Mouse (Mus musculus): ENCODE results near the gene Ror2. TPM values are rescaled to one million over a fixed set of nuclear protein-coding genes. Genes with fewer than 3 reads are reported as not detected.
A peak's percentile ranks its signal among the peaks of the same experiment; 100 is the strongest.

Ror2 gene
- polyA plus RNA-seq, 1 experiment from 2014 or later: 24.0 TPM

- ATAC-seq (ENCODE audit: insufficient number of reproducible peaks, low FRiP score, low TSS enrichment, low read depth): no peak
Observed at GRCm38 (mm10) chr13:53193713-53194112, 92.2 kb downstream of the Ror2 start.

DNA sequence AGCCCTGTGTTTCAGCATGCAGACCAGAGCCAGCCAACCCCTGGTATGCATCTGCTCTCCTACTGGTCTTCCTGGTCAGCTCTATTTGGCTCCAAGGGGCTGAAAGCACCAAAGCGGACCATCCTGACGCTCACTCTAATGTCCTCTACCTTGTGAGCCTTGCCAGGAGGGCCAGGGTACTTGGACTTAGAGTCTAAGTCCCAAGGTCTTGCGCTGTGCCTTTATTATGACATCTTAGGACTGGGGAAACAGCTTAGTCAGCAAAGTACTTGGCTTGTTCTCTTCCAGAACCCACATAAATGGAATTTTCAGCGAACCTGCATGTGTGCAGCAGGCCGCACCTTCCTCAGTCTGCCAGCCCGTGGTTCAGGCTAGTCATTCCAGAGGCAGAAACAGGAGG is 93.6 kb downstream of the Ror2 start:
- peaks cover 47% of the 10 kb centered on the region for H3K4me1 ChIP-seq
- WGBS: 78% methylated on average over 6 of the region's 6 CpGs
- H3K4me3 ChIP-seq (replicated peaks): no peak overlapping the region
- no peak overlapping the region for H3K9ac ChIP-seq
- H3K27ac ChIP-seq (replicated peaks): peak overlapping the region; percentile 41
- no peaks in the 10 kb centered on the region for H3K9me3 ChIP-seq (replicated peaks)
- no peak for ATAC-seq (ENCODE audit: insufficient number of reproducible peaks, low FRiP score, low TSS enrichment, low read depth)
- H3K36me3 ChIP-seq: no peaks in the 10 kb centered on the region
- no peak overlapping the region for H3K4me2 ChIP-seq (replicated peaks)
- no peaks in the 10 kb centered on the region for H3K27me3 ChIP-seq

More at GRCm38 (mm10) chr13:53193713-53194112, 92.2 kb downstream of the Ror2 start:
- no peak overlapping the region for H3K4me2 ChIP-seq (replicated peaks)
- H3K4me1 ChIP-seq: peaks cover 58% of the 10 kb centered on the region
- H3K9ac ChIP-seq: no peak overlapping the region
- no peaks in the 10 kb centered on the region for H3K9me3 ChIP-seq (replicated peaks)
- H3K36me3 ChIP-seq: no peaks in the 10 kb centered on the region
- H3K4me3 ChIP-seq (replicated peaks): no peak overlapping the region
- H3K27me3 ChIP-seq: no peaks in the 10 kb centered on the region
- 47% methylated on average over 6 of the region's 6 CpGs for WGBS
- H3K27ac ChIP-seq (replicated peaks): 0 out of 2 replicates have a peak overlapping the region, but pooled peaks have one; percentile 2

GRCm38 (mm10) chr13:53191657-53192056 is 94.3 kb downstream of the Ror2 start:
- no peaks in the 10 kb centered on the region for H3K36me3 ChIP-seq
- H3K9ac ChIP-seq: no peak overlapping the region
- H3K4me2 ChIP-seq (replicated peaks): no peak overlapping the region
- no peak overlapping the region for H3K4me3 ChIP-seq (replicated peaks)
- no peaks in the 10 kb centered on the region for H3K27me3 ChIP-seq
- peak overlapping the region; percentile 41; the same call in 1 of the 2 replicates for H3K27ac ChIP-seq (replicated peaks)
- ATAC-seq (ENCODE audit: insufficient number of reproducible peaks, low FRiP score, low TSS enrichment, low read depth): no peak
- peaks cover 40% of the 10 kb centered on the region for H3K4me1 ChIP-seq
- WGBS: 53% methylated on average over 7 of the region's 7 CpGs
- no peaks in the 10 kb centered on the region for H3K9me3 ChIP-seq (replicated peaks)

DNA sequence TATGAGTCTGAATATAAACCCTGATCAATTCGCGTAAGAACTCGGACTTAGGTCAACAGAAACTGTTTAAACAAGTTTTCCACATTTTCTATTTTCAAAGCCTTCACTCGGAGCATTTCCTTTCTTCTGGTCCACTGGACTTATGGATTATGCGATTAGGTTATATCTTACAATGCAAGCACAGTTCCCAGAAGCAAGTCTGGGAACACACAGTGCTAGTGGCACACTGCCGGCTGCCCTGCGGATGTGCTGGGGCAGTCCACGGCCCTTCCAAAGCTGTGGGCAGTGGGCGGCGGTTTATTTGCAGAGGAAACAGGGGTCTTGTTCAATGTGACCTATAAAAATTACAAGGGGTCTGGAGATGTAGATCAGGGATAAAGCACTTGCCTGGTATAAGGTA is 97.0 kb downstream of the Ror2 start:
- ATAC-seq (ENCODE audit: insufficient number of reproducible peaks, low FRiP score, low TSS enrichment, low read depth): no peak

GRCm38 (mm10) chr13:53184858-53185257 is 101.1 kb downstream of the Ror2 start:
- H3K9ac ChIP-seq: no peak overlapping the region
- no peak overlapping the region for H3K4me2 ChIP-seq (replicated peaks)
- no peak overlapping the region for H3K27ac ChIP-seq (replicated peaks)
- H3K9me3 ChIP-seq (replicated peaks): no peaks in the 10 kb centered on the region
- peaks cover 40% of the 10 kb centered on the region for H3K4me1 ChIP-seq
- WGBS: 80% methylated on average over 1 of the region's 1 CpGs
- ATAC-seq (ENCODE audit: insufficient number of reproducible peaks, low FRiP score, low TSS enrichment, low read depth): no peak
- H3K4me3 ChIP-seq (replicated peaks): no peak overlapping the region
- H3K27me3 ChIP-seq: no peaks in the 10 kb centered on the region; the same call in 1 of the 2 replicates
- no peaks in the 10 kb centered on the region for H3K36me3 ChIP-seq

More for the DNA sequence above, 97.0 kb downstream of the Ror2 start:
- Histone ChIP-seq H3K27ac (replicated peaks) (no peak overlapping the region), H3K27me3 (no peaks in the 10 kb centered on the region), H3K4me3 (replicated peaks) (no peak overlapping the region), H3K9me3 (replicated peaks) (no peaks in the 10 kb centered on the region), H3K4me1 (peaks cover 22% of the 10 kb centered on the region), H3K9ac (no peak overlapping the region), H3K36me3 (no peaks in the 10 kb centered on the region), H3K4me2 (replicated peaks) (no peak overlapping the region)
- 77% methylated on average over 10 of the region's 10 CpGs for WGBS

GRCm38 (mm10) chr13:53184149-53184548 is 101.8 kb downstream of the Ror2 start:
- Histone ChIP-seq H3K27me3 (no peaks in the 10 kb centered on the region; the same call in 1 of the 2 replicates), H3K4me1 (peaks cover 47% of the 10 kb centered on the region), H3K4me2 (replicated peaks) (no peak overlapping the region), H3K9me3 (replicated peaks) (no peaks in the 10 kb centered on the region), H3K27ac (replicated peaks) (peak overlapping the region; percentile 90), H3K9ac (no peak overlapping the region), H3K36me3 (no peaks in the 10 kb centered on the region), H3K4me3 (replicated peaks) (no peak overlapping the region)
- no peak for ATAC-seq (ENCODE audit: insufficient number of reproducible peaks, low FRiP score, low TSS enrichment, low read depth)
- WGBS: 57% methylated on average over 5 of the region's 5 CpGs

GRCm38 (mm10) chr13:53183161-53183577 is 102.8 kb downstream of the Ror2 start:
- 25% methylated on average over 8 of the region's 8 CpGs for WGBS
- no peak overlapping the region for H3K9ac ChIP-seq
- H3K27me3 ChIP-seq: no peaks in the 10 kb centered on the region; the same call in 1 of the 2 replicates
- peak overlapping the region; percentile 38 for H3K4me2 ChIP-seq (replicated peaks)
- H3K27ac ChIP-seq (replicated peaks): peak overlapping the region; percentile 90
- H3K4me3 ChIP-seq (replicated peaks): peak overlapping the region; percentile 14; the same call in 1 of the 2 replicates
- H3K4me1 ChIP-seq: peaks cover 57% of the 10 kb centered on the region
- peak; percentile 82 for ATAC-seq (ENCODE audit: insufficient number of reproducible peaks, low FRiP score, low TSS enrichment, low read depth)
- no peaks in the 10 kb centered on the region for H3K36me3 ChIP-seq
- no peaks in the 10 kb centered on the region for H3K9me3 ChIP-seq (replicated peaks)

DNA sequence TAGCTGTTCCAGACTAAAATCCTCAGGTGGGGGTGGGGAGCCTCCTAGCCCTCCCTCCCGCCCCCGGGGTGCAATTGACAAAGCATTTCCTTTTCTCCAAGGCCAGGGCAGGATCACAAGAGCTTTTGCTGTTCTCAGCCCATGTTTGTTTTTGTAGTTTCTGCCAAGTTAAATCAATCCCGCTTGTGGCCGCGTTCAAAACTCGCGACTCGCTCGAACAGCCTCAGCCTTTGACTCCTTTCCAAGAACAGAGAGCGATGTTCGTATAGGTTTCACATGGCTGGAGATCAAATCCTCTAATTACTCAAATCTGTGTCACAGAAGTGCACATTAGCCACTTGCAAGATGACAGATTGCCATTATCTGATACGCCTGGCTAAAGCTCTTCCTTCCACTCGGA is 107.3 kb downstream of the Ror2 start:
- no peak overlapping the region for H3K9ac ChIP-seq
- H3K36me3 ChIP-seq: no peaks in the 10 kb centered on the region
- peak overlapping the region; percentile 87 for H3K27ac ChIP-seq (replicated peaks)
- peak overlapping the region; percentile 25 for H3K4me2 ChIP-seq (replicated peaks)
- ATAC-seq (ENCODE audit: insufficient number of reproducible peaks, low FRiP score, low TSS enrichment, low read depth): peak; percentile 58
- 2% methylated on average over 13 of the region's 13 CpGs for WGBS
- H3K4me1 ChIP-seq: peaks cover 77% of the 10 kb centered on the region
- no peak overlapping the region for H3K4me3 ChIP-seq (replicated peaks)
- no peaks in the 10 kb centered on the region for H3K9me3 ChIP-seq (replicated peaks)
- H3K27me3 ChIP-seq: no peaks in the 10 kb centered on the region; the same call in 1 of the 2 replicates

DNA sequence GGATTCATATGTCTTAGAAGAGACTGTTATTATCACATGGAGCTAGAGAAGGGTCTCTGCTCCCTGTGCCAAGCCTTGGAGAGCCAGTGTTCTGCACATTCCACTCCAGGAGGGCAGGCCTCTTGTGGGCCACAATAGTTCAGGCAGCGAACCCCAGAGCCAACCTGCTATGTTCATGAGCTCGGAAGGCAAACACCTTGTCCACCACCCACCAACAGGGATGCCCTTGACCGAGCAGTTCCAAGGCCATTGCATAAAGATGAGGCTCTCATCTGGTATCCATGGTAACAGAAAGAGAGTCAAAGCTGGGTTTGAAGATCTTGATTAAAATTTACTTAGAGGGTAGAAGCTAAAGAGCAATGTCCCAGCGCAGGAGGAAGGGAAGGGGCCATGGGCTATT is 107.8 kb downstream of the Ror2 start:
- no peaks in the 10 kb centered on the region; the same call in 1 of the 2 replicates for H3K27me3 ChIP-seq
- H3K4me3 ChIP-seq (replicated peaks): no peak overlapping the region
- H3K4me1 ChIP-seq: peaks cover 73% of the 10 kb centered on the region
- peak overlapping the region; percentile 67 for H3K27ac ChIP-seq (replicated peaks)
- no peaks in the 10 kb centered on the region for H3K9me3 ChIP-seq (replicated peaks)
- H3K9ac ChIP-seq: no peak overlapping the region
- 36% methylated on average over 4 of the region's 4 CpGs for WGBS
- peak overlapping the region; percentile 25 for H3K4me2 ChIP-seq (replicated peaks)
- ATAC-seq (ENCODE audit: insufficient number of reproducible peaks, low FRiP score, low TSS enrichment, low read depth): no peak
- no peaks in the 10 kb centered on the region for H3K36me3 ChIP-seq

DNA sequence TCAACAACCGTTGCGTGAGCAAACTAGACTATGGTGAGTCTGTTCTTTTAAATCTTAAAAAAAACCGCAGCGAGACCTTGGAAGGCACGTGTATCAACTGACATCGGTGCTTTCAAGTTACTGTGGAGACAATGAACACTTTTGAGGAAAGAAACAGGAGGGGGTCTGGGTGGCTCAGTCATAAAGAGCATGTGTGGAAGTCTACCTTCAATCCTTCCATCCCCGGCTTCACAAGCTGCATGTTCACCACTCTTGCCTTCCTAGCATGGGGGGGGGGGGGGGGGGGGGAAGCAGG is 108.6 kb downstream of the Ror2 start:
- Histone ChIP-seq H3K4me2 (replicated peaks) (no peak overlapping the region), H3K27ac (replicated peaks) (0 out of 2 replicates have a peak overlapping the region, but pooled peaks have one; percentile 67), H3K4me3 (replicated peaks) (no peak overlapping the region), H3K4me1 (peaks cover 66% of the 10 kb centered on the region), H3K9me3 (replicated peaks) (no peaks in the 10 kb centered on the region), H3K27me3 (no peaks in the 10 kb centered on the region; the same call in 1 of the 2 replicates), H3K9ac (no peak overlapping the region), H3K36me3 (no peaks in the 10 kb centered on the region)
- no peak for ATAC-seq (ENCODE audit: insufficient number of reproducible peaks, low FRiP score, low TSS enrichment, low read depth)
- WGBS: 36% methylated on average over 7 of the region's 7 CpGs

- H3K9ac ChIP-seq: no peak overlapping the region
- peaks cover 61% of the 10 kb centered on the region for H3K4me1 ChIP-seq
- no peaks in the 10 kb centered on the region; the same call in 1 of the 2 replicates for H3K27me3 ChIP-seq
- H3K4me3 ChIP-seq (replicated peaks): no peak overlapping the region
- no peak overlapping the region for H3K4me2 ChIP-seq (replicated peaks)
- 54% methylated on average over 10 of the region's 10 CpGs for WGBS
- no peak for ATAC-seq (ENCODE audit: insufficient number of reproducible peaks, low FRiP score, low TSS enrichment, low read depth)
- no peaks in the 10 kb centered on the region for H3K9me3 ChIP-seq (replicated peaks)
- no peaks in the 10 kb centered on the region for H3K36me3 ChIP-seq
- no peak overlapping the region for H3K27ac ChIP-seq (replicated peaks)
Observed at GRCm38 (mm10) chr13:53176695-53177423, 109.1 kb downstream of the Ror2 start.

DNA sequence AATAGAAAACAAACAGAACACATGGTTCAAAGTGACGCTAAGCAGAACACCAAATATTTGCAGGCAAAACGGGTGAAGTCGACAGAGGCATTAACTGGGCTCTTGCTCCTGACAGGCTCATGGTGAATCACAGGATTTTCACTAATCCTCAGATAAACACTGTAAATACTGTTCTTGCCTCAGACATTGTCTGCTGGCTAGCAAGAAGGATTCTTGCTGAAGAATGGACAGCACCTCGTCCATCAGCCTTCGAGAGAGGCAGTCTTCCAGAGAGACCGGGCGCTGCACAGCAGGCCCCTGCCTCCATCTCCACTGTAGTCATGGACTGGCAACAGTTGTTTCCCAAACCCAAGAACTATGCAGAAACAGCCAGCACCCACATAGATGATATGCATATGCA is 110.9 kb downstream of the Ror2 start:
- peaks cover 55% of the 10 kb centered on the region for H3K4me1 ChIP-seq
- H3K4me3 ChIP-seq (replicated peaks): no peak overlapping the region
- no peaks in the 10 kb centered on the region for H3K9me3 ChIP-seq (replicated peaks)
- ATAC-seq (ENCODE audit: insufficient number of reproducible peaks, low FRiP score, low TSS enrichment, low read depth): no peak
- H3K36me3 ChIP-seq: no peaks in the 10 kb centered on the region
- H3K4me2 ChIP-seq (replicated peaks): no peak overlapping the region
- no peaks in the 10 kb centered on the region; the same call in 1 of the 2 replicates for H3K27me3 ChIP-seq
- WGBS: 48% methylated on average over 7 of the region's 7 CpGs
- no peak overlapping the region for H3K27ac ChIP-seq (replicated peaks)
- H3K9ac ChIP-seq: no peak overlapping the region

Measured in embryonic facial prominence, embryonic 15.5 days (tissue).